Mouse (Mus musculus): ENCODE measurements at regions not wholly inside any gene's neighbourhood (a gene's known extent, or its start where the extent isn't known, plus 50 kb on each side); places are given as distances from the start of the nearest gene placed in this dataset.

GRCm38 (mm10) chr10:72393279-72394041 lies 261.2 kb upstream of the Zwint start:
- ATAC-seq (ENCODE audit: low FRiP score) = no peak
- Histone ChIP-seq H3K9ac (replicated peaks) (no peak overlapping the region), H3K36me3 (no peaks in the 10 kb centered on the region), H3K27me3 (replicated peaks) (no peaks in the 10 kb centered on the region), H3K27ac (replicated peaks) (no peak overlapping the region), H3K4me1 (no peaks in the 10 kb centered on the region), H3K4me3 (replicated peaks) (no peak overlapping the region), H3K4me2 (no peak overlapping the region), H3K9me3 (replicated peaks) (no peaks in the 10 kb centered on the region)
- WGBS = 88% methylated on average over 12 of the region's 12 CpGs

DNA sequence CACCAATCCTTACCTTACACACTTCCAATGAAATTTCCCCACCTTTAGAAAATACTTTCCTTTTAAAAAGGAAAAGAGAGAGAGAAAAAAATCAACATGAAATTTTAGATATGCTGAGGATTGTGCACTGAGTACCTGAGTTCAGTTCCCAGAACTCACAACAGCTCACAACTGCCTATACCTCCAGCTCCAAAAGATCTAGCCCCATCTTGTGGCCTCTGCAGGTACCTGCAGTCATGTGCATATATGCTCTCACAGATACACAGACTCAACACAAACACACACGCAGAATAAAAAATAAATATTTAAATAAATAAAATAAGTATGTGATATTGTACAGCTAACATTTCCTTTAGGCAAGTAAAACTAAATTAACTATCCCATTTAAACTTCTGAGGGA lies 260.3 kb upstream of the Zwint start:
- H3K4me2 ChIP-seq = no peak overlapping the region
- no peaks in the 10 kb centered on the region for H3K36me3 ChIP-seq
- WGBS = 97% methylated on average over 1 of the region's 1 CpGs
- ATAC-seq (ENCODE audit: low FRiP score) = no peak
- no peaks in the 10 kb centered on the region for H3K4me1 ChIP-seq
- no peaks in the 10 kb centered on the region for H3K9me3 ChIP-seq (replicated peaks)
- H3K9ac ChIP-seq (replicated peaks) = no peak overlapping the region
- H3K4me3 ChIP-seq (replicated peaks) = no peak overlapping the region
- no peaks in the 10 kb centered on the region for H3K27me3 ChIP-seq (replicated peaks)
- no peak overlapping the region for H3K27ac ChIP-seq (replicated peaks)

DNA sequence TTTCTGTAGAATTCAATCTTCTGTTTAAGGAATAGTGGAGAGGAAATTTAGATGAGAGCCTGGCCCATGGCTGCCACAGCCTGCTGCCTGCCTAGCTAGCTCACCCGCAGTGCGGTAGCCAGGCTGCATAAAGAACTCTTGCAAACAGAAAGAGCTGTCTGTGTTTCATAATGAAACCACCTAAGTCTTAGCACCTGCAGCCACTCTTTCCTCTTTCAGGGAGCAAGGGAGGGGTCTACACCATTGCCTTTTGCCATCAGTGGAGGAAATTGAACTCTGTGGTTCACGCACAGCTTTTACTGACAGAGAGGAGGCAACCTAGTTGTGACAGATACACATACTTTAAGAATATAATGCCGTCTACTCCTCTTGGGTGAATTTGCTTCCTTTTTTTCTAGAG lies 251.4 kb upstream of the Zwint start:
- 64% methylated on average over 4 of the region's 4 CpGs for WGBS
- H3K4me2 ChIP-seq = no peak overlapping the region
- H3K9me3 ChIP-seq (replicated peaks) = no peaks in the 10 kb centered on the region
- no peak for ATAC-seq (ENCODE audit: low FRiP score)
- no peaks in the 10 kb centered on the region for H3K36me3 ChIP-seq
- H3K27me3 ChIP-seq (replicated peaks) = no peaks in the 10 kb centered on the region
- no peak overlapping the region for H3K27ac ChIP-seq (replicated peaks)
- H3K9ac ChIP-seq (replicated peaks) = no peak overlapping the region
- H3K4me3 ChIP-seq (replicated peaks) = no peak overlapping the region
- no peaks in the 10 kb centered on the region for H3K4me1 ChIP-seq

GRCm38 (mm10) chr10:72410305-72410704 lies 244.3 kb upstream of the Zwint start:
- Histone ChIP-seq H3K9me3 (replicated peaks) (no peaks in the 10 kb centered on the region), H3K27ac (replicated peaks) (no peak overlapping the region), H3K9ac (replicated peaks) (no peak overlapping the region), H3K4me2 (no peak overlapping the region), H3K4me1 (no peaks in the 10 kb centered on the region), H3K27me3 (replicated peaks) (no peaks in the 10 kb centered on the region), H3K36me3 (no peaks in the 10 kb centered on the region), H3K4me3 (replicated peaks) (no peak overlapping the region)
- 71% methylated on average over 3 of the region's 3 CpGs for WGBS
- ATAC-seq (ENCODE audit: low FRiP score) = no peak

- Histone ChIP-seq H3K27ac (replicated peaks) (no peak overlapping the region), H3K9ac (replicated peaks) (no peak overlapping the region), H3K36me3 (no peaks in the 10 kb centered on the region), H3K27me3 (replicated peaks) (no peaks in the 10 kb centered on the region), H3K4me3 (replicated peaks) (no peak overlapping the region), H3K9me3 (replicated peaks) (no peaks in the 10 kb centered on the region), H3K4me1 (no peaks in the 10 kb centered on the region), H3K4me2 (no peak overlapping the region)
- no peak for ATAC-seq (ENCODE audit: low FRiP score)
- WGBS = 80% methylated on average over 6 of the region's 6 CpGs
These were observed 243.0 kb upstream of the Zwint start for GRCm38 (mm10) chr10:72411670-72412069.

DNA sequence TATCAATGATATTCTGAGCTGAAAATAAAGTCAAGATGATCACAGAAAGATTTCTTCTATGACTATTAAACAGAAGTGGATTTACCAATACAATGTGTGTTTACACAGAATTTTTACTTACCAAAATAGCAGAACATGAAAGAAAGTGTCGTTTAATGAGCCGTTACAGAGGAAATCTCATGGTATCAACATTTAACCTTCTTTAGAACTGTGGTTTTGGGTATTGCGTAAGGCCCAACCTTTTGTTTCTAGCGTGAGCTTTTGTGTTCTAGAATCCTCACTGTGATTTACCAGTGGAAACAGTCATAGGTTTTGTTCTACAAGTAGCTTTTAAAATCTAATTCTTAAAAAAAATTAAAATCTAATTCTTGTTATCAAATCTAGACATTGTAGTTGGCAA lies 200.0 kb upstream of the Zwint start:
- Histone ChIP-seq H3K27me3 (replicated peaks) (no peaks in the 10 kb centered on the region), H3K4me1 (no peaks in the 10 kb centered on the region), H3K27ac (replicated peaks) (no peak overlapping the region), H3K9ac (replicated peaks) (no peak overlapping the region), H3K36me3 (no peaks in the 10 kb centered on the region), H3K9me3 (replicated peaks) (no peaks in the 10 kb centered on the region), H3K4me3 (replicated peaks) (no peak overlapping the region), H3K4me2 (no peak overlapping the region)
- 90% methylated on average over 4 of the region's 4 CpGs for WGBS
- ATAC-seq (ENCODE audit: low FRiP score) = no peak

DNA sequence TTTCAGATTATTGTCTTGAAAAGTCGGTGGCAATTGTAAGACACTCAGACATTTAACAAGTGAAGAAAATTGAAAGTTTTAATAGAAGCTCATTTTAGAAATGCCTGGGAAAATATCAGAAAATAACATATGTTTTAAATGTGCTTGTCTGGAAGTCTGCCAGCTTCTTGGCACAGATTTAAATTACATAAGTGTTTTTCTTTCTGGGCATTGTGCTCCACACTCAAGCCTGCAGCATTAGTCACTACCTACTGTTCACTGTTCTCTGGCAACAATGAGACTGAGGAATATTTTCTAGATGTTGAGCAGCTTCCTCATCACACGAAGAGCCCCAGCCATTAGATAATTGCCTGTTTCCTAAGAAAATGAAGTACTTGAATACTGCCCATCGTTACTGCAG lies 170.3 kb upstream of the Zwint start:
- 73% methylated on average over 3 of the region's 3 CpGs for WGBS
- Histone ChIP-seq H3K36me3 (no peaks in the 10 kb centered on the region), H3K4me1 (no peaks in the 10 kb centered on the region), H3K27ac (replicated peaks) (no peak overlapping the region), H3K4me3 (replicated peaks) (no peak overlapping the region), H3K9me3 (replicated peaks) (no peaks in the 10 kb centered on the region), H3K27me3 (replicated peaks) (no peaks in the 10 kb centered on the region), H3K9ac (replicated peaks) (no peak overlapping the region), H3K4me2 (no peak overlapping the region)
- ATAC-seq (ENCODE audit: low FRiP score) = no peak

DNA sequence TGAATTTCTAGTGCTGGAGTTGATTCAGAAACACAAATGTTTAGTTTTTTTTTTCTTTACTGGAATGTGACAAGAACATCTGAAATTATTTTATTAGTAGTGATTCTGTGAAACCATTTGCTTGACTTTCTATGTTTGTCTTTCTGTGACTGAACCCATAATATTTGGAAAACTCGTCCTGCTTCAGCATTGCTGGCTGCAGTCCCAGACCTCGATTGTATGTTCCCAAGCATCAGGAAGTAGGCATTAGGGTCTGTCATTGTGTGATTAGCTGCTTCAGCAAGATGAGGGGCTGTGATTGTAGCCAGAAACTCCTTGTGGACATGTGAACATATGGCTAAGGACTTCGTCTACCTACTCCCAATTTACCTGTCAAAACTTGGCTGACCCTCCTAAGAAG lies 122.2 kb upstream of the Zwint start:
- no peaks in the 10 kb centered on the region for H3K9me3 ChIP-seq (replicated peaks)
- H3K4me3 ChIP-seq (replicated peaks) = no peak overlapping the region
- 66% methylated on average over 3 of the region's 3 CpGs for WGBS
- no peak overlapping the region for H3K9ac ChIP-seq (replicated peaks)
- ATAC-seq (ENCODE audit: low FRiP score) = no peak
- H3K36me3 ChIP-seq = no peaks in the 10 kb centered on the region
- H3K27me3 ChIP-seq (replicated peaks) = no peaks in the 10 kb centered on the region
- no peaks in the 10 kb centered on the region for H3K4me1 ChIP-seq
- H3K27ac ChIP-seq (replicated peaks) = no peak overlapping the region
- H3K4me2 ChIP-seq = no peak overlapping the region

DNA sequence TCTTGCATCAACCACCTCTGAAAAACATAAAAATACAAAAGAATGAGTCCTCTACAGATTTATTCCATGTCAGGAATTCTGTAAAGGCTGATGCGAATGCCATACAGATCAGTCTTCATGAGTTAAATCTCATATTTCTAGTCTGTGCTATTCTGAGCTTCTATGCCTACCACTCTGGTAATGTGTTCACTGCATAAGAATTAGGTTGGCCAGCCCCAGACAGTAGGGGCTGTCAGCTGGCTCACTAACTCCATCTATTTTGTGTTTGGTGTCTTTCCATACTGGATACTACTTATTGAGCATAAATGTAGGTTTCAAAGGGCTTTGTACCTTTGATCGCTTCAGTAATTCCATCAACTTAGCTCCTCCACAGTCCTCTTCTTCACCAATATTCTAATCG lies 121.2 kb upstream of the Zwint start:
- ATAC-seq (ENCODE audit: low FRiP score) = no peak
- no peak overlapping the region for H3K9ac ChIP-seq (replicated peaks)
- no peak overlapping the region for H3K27ac ChIP-seq (replicated peaks)
- 81% methylated on average over 3 of the region's 3 CpGs for whole genome bisulfite sequencing
- no peak overlapping the region for H3K4me3 ChIP-seq (replicated peaks)
- no peaks in the 10 kb centered on the region for H3K4me1 ChIP-seq
- no peaks in the 10 kb centered on the region for H3K27me3 ChIP-seq (replicated peaks)
- H3K4me2 ChIP-seq = no peak overlapping the region
- H3K36me3 ChIP-seq = no peaks in the 10 kb centered on the region
- H3K9me3 ChIP-seq (replicated peaks) = no peaks in the 10 kb centered on the region

DNA sequence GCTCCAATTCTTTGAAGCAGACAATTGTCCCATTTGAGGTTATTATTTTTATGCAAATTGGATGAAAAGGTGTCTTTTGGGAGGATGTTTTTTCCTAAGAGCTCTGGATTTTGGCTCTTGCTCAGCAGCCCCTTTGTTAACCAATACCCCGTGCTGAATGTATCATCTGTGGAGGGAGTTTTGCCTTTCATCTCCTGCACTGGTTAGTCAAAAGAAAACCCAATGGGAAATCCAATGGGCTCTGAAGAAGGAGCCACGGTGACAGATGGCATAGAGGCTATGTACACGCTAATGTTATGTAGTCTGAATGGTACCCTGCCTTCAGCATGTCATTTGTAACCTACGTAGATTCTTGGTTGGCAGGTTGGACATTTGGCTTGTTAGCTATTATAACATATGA lies 120.8 kb upstream of the Zwint start:
- no peak for ATAC-seq (ENCODE audit: low FRiP score)
- Histone ChIP-seq H3K9me3 (replicated peaks) (no peaks in the 10 kb centered on the region), H3K36me3 (no peaks in the 10 kb centered on the region), H3K4me2 (no peak overlapping the region), H3K9ac (replicated peaks) (no peak overlapping the region), H3K4me3 (replicated peaks) (no peak overlapping the region), H3K27ac (replicated peaks) (no peak overlapping the region), H3K4me1 (no peaks in the 10 kb centered on the region), H3K27me3 (replicated peaks) (no peaks in the 10 kb centered on the region)
- 76% methylated on average over 4 of the region's 4 CpGs for WGBS

DNA sequence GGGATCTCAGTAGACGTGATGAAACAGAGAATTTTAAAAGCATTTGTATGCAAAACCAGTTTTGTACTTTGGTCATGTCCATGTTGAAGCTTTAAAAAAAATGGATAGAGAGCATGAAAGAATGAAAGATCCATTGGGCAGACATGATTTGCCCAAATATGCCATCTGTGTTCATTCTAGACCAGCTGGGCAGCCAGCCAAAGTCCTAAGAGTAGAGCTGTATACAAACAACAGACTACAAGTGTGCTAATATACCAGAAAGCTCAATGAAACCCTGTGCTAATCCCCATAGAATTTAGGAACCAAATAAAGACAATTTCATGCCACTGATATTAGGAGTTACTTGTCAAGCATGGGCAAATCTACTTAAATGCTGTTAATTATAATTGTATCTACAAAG lies 105.1 kb upstream of the Zwint start:
- Histone ChIP-seq H3K4me2 (no peak overlapping the region), H3K27me3 (replicated peaks) (no peaks in the 10 kb centered on the region), H3K4me3 (replicated peaks) (no peak overlapping the region), H3K27ac (replicated peaks) (no peak overlapping the region), H3K4me1 (no peaks in the 10 kb centered on the region), H3K9me3 (replicated peaks) (no peaks in the 10 kb centered on the region), H3K9ac (replicated peaks) (no peak overlapping the region), H3K36me3 (no peaks in the 10 kb centered on the region)
- no peak for ATAC-seq (ENCODE audit: low FRiP score)
- WGBS = 74% methylated on average over 1 of the region's 1 CpGs

GRCm38 (mm10) chr10:72551561-72551960 lies 103.1 kb upstream of the Zwint start:
- no peak overlapping the region for H3K4me2 ChIP-seq
- no peak for ATAC-seq (ENCODE audit: low FRiP score)
- H3K9ac ChIP-seq (replicated peaks) = no peak overlapping the region
- WGBS = 88% methylated on average over 7 of the region's 7 CpGs
- no peak overlapping the region for H3K4me3 ChIP-seq (replicated peaks)
- no peaks in the 10 kb centered on the region for H3K4me1 ChIP-seq
- H3K27ac ChIP-seq (replicated peaks) = no peak overlapping the region
- no peaks in the 10 kb centered on the region for H3K9me3 ChIP-seq (replicated peaks)
- no peaks in the 10 kb centered on the region for H3K27me3 ChIP-seq (replicated peaks)
- no peaks in the 10 kb centered on the region for H3K36me3 ChIP-seq
